Mouse (Mus musculus) kidney, adult 10 weeks (tissue): Measurements from ENCODE around the gene St7. TPM values are rescaled to one million over a fixed set of nuclear protein-coding genes. Genes with fewer than 3 reads are reported as not detected.

Source experiments
- polyA plus RNA-seq: library from polyadenylated mRNA; stranded (reverse); fragments of 350-450 nt; fragmentation: Illumina TruSeq; extraction: RNeasy Lipid Tissue Mini Kit (QIAGEN cat#74804); gene quantifications from one replicate; pipeline ENCODE4 v1.2.3, GENCODE M21; 2014; ENCODE audit warnings: low read depth, low replicate concordance

Gene St7
- 13.9 TPM for polyA plus RNA-seq

DNA sequence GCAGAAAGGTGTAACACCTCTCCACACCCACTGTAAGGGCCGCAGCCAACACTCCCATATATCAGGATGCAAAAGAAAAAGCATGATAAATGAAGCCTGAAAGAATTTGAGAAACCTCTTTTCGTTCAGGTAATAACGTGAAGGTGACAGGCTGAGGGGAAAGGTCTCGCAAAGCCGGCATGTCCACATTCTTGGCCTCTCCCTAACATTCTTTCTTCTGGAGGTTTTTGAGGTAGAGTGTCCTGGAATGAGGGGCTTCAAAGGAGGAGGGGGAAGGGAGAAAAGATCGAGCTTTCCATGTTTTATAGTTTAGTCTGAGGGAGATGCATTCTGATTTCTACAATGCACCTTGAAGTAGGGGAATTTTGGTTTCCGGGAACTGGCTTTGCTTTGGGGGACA is at the start of gene St7:
TSS of gene St7 (plus strand) at position 287 of the 400 bp plus-strand sequence.

Other genes starting within 250 kb of the St7 start
- 196 TPM for gene Met, start 229.1 kb upstream of the St7 start, polyA plus RNA-seq
- 488 TPM for gene Capza2, start 56.7 kb upstream of the St7 start, polyA plus RNA-seq